Mouse (Mus musculus) liver, embryonic 14.5 days (tissue): ENCODE results near the gene Mtus2. TPM values are rescaled to one million over a fixed set of nuclear protein-coding genes. Genes with fewer than 3 reads are reported as not detected.
A peak's percentile ranks its signal among the peaks of the same experiment; 100 is the strongest.

Experiments used
- ATAC-seq: fragments of 200-750 bp; cut with Nextera tagmentation; 2 replicates; pipeline ENCODE4 v1.8.0; 2017; ENCODE audit warnings: moderate number of reproducible peaks, mild to moderate bottlenecking, moderate library complexity; ENCODE audit not compliant: insufficient read depth
- DNase-seq, 3 experiments: peaks; one replicate each; pipeline ENCODE4 v3.0.0-alpha.2; 2012 to 2013; ENCODE audit warnings: low read depth in 3 of 3, low spot score in 3 of 3
- H3K27ac ChIP-seq: fragments of 300-500 bp; sonication (generic); 2 replicates; pipeline ENCODE4 v1.5.1; 2014; ENCODE audit warnings: moderate library complexity, mild to moderate bottlenecking, control low read depth, inconsistent platforms
- H3K27me3 ChIP-seq: fragments of 300-500 bp; sonication (generic); 2 replicates; pipeline ENCODE4 v1.6.1; 2014; ENCODE audit warnings: mild to moderate bottlenecking, low read length, moderate library complexity; ENCODE audit not compliant: control insufficient read depth, insufficient read depth
- H3K36me3 ChIP-seq: fragments of 300-500 bp; sonication (generic); replicated peaks from 2 replicates; pipeline ENCODE4 v1.6.1; 2014; ENCODE audit warnings: low read depth; ENCODE audit not compliant: control insufficient read depth, insufficient read depth
- H3K4me1 ChIP-seq, 2 experiments: fragments of 200-500 bp in 1 of 2; fragments of 300-500 bp in 1 of 2; sonication (generic) in 1 of 2; replicated peaks; 2 replicates each; pipeline ENCODE4 v1.6.1; 2012 to 2014; ENCODE audit warnings: antibody characterized with exemption in 1 of 2, inconsistent platforms in 1 of 2, low read length in 1 of 2; ENCODE audit not compliant: control insufficient read depth in 2 of 2, insufficient read depth in 2 of 2
- H3K4me2 ChIP-seq: fragments of 300-500 bp; sonication (generic); 2 replicates; pipeline ENCODE4 v1.6.1; 2014; ENCODE audit warnings: low read depth, mild to moderate bottlenecking, control low read depth, moderate library complexity
- H3K4me3 ChIP-seq, 2 experiments: fragments of 200-500 bp in 1 of 2; fragments of 300-500 bp in 1 of 2; sonication (generic) in 1 of 2; 2 replicates each; pipeline ENCODE4 v1.5.1; 2012 to 2014; ENCODE audit warnings: low read depth in 2 of 2, low read length in 2 of 2, mild to moderate bottlenecking in 2 of 2, control low read depth in 1 of 2, inconsistent platforms in 1 of 2, moderate library complexity in 1 of 2; ENCODE audit not compliant: insufficient read depth in 1 of 2
- H3K9ac ChIP-seq: fragments of 300-500 bp; sonication (generic); replicated peaks from 2 replicates; pipeline ENCODE4 v1.6.1; 2014; ENCODE audit warnings: mild to moderate bottlenecking, control low read depth, moderate library complexity
- H3K9me3 ChIP-seq: fragments of 300-500 bp; sonication (generic); 2 replicates; pipeline ENCODE4 v1.6.1; 2016; ENCODE audit warnings: low read length, mixed read lengths; ENCODE audit not compliant: control insufficient read depth
- CTCF ChIP-seq: IDR thresholded peaks from 2 replicates; pipeline ENCODE4 v1.5.1; 2016; ENCODE audit warnings: antibody characterized with exemption, low read depth, control low read depth
- EP300 ChIP-seq: IDR thresholded peaks from 2 replicates; pipeline ENCODE4 v1.6.1; 2016; ENCODE audit warnings: antibody characterized with exemption, low read depth
- WGBS: fragments of 180-500 bp; shearing (Covaris S2); extraction: QIAGEN DNeasy Blood & Tissue Kit; methylation state at CpG from one replicate; pipeline ENCODE4 v1.1.7; 2014; ENCODE audit not compliant: insufficient replicate concordance; 5-methylcytosine and 5-hydroxymethylcytosine counted together
- polyA plus RNA-seq, 2 experiments: library from polyadenylated mRNA; depleted of rRNA in 1 of 2; stranded (reverse) in 1 of 2; unstranded in 1 of 2; fragments of >200 nt; fragmentation: Nextera tagmentation in 1 of 2; extraction: Ambion mirVana in 1 of 2; gene quantifications; 2 replicates each; pipeline versions ENCODE4 v1.2.1 to v1.2.3; 2012 to 2014

Gene Mtus2
- polyA plus RNA-seq, 2 experiments: 0.48 to 0.80 TPM

DNA sequence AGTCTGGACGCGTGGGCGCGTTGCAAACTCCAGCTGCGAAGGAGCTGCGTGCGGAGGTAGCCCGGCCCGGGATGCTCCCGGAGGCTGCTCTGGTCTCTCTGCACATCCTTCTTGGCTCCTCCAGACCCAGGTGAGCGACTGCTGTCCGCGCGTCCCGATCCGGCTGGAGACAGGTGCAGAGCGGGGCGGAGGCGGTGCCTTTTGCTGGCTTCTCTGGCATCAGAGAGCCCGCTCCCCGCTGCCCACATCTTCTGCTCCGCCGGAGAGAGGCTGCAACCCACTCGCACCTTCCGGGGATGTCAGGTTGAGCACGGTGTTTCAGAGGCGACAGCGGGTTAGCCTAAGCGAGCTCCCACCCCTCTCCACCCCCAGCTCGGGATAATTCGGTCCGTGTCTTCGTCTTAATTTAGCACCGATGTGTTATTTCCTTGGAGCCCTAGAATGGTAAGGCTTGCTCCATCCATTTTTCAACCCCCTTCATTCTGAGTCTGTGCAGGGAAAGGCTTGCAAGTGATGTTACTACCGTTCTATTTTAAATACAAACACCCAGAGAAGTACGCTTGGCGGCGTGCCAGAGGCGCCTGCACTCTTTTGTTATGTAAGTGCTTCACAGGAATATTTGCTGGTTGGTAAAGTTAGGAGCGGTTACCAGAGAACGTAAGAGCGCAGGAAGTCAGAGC lies 612 bp downstream of the Mtus2 start:
- ATAC-seq (no peak), DNase-seq (peak in 1 of 3 experiments; percentile 3)
- TF ChIP-seq EP300 (no peak), CTCF (no peak)
- 3% methylated on average over 42 of the region's 42 CpGs for WGBS
- no peaks in the 10 kb centered on the region for H3K36me3 ChIP-seq
- H3K9me3 ChIP-seq: no peaks in the 10 kb centered on the region
- no peak overlapping the region for H3K27ac ChIP-seq
- H3K27me3 ChIP-seq: peaks cover 30% of the 10 kb centered on the region
- H3K4me1 ChIP-seq: no peaks in the 10 kb centered on the region
- H3K4me3 ChIP-seq: peak overlapping the region in 1 of 2 experiments; percentile 29; a peak in 2 of 4 replicates
- no peak overlapping the region for H3K9ac ChIP-seq
- peak overlapping the region; percentile 42 for H3K4me2 ChIP-seq

DNA sequence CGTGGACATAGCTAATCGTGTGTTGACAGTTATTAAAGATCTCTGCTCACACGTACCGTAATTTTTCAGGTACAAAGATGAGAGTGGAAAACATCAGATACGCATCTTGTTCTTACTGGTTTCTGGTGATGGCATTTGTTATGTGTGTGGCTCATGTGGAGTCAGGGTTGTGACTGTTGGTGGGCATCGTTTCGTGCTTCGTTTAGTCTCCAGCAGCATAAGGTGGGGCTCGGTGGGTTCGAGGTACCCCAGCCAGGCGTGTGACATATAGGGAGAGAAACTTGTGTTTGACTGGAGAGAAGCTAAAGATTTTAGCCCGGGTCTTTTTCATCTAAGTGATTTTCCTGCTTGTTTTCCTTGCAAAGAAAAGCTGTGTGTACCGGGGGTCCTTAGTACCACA lies 1.4 kb downstream of the Mtus2 start:
- 34% methylated on average over 13 of the region's 13 CpGs for WGBS
- no peak overlapping the region for H3K9ac ChIP-seq
- H3K9me3 ChIP-seq: no peaks in the 10 kb centered on the region
- H3K4me2 ChIP-seq: no peak overlapping the region
- peaks cover 30% of the 10 kb centered on the region for H3K27me3 ChIP-seq
- H3K4me3 ChIP-seq: no peak overlapping the region
- DNase-seq (no peak), ATAC-seq (no peak)
- no peak overlapping the region for H3K27ac ChIP-seq
- H3K4me1 ChIP-seq: no peaks in the 10 kb centered on the region
- TF ChIP-seq CTCF: no peak
- TF ChIP-seq EP300: no peak
- H3K36me3 ChIP-seq: no peaks in the 10 kb centered on the region

DNA sequence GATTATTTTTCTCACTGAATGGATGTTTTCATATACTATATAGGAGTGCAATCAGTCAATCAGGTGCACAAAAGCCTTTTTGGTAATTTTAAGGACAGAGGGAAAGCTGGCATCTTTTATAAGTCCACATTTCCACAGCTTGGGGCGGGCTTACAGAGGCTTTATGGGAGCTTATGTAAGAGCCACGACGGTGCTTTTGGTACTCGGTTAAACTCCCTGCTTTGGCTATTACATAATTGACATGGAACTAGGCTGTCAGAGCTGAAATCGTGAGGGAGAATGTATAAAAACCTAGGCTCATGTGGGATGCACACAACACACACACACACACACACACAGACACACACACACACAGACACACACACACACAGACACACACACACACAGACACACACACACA lies 2.0 kb downstream of the Mtus2 start:
- Histone ChIP-seq H3K36me3 (no peaks in the 10 kb centered on the region), H3K27ac (no peak overlapping the region), H3K4me3 (no peak overlapping the region), H3K4me2 (no peak overlapping the region), H3K9ac (no peak overlapping the region), H3K27me3 (peaks cover 30% of the 10 kb centered on the region), H3K9me3 (no peaks in the 10 kb centered on the region), H3K4me1 (no peaks in the 10 kb centered on the region)
- DNase-seq: no peak
- no peak for TF ChIP-seq EP300
- TF ChIP-seq CTCF: no peak
- 30% methylated on average over 5 of the region's 5 CpGs for WGBS
- no peak for ATAC-seq

DNA sequence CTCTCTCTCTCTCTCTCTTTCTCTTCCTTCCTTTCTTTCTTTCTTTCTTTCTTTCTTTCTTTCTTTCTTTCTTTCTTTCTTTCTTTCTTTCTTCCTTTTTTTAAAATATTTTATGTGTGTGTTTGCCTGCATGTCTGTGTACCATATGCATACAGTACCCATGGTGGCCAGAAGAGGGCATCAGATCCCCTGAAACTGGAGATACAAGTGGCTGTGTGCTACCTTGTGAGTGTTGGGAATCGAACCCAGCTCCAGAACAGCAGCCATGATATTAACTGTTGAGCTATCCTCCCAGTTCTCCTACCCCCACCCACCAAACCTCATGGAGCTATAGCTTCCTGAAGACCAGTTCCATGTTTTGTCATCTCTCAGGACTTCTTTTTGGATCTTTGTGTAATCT lies 3.7 kb downstream of the Mtus2 start:
- Histone ChIP-seq H3K4me1 (no peaks in the 10 kb centered on the region), H3K4me2 (no peak overlapping the region), H3K9me3 (no peaks in the 10 kb centered on the region), H3K9ac (no peak overlapping the region), H3K4me3 (no peak overlapping the region), H3K27ac (no peak overlapping the region), H3K27me3 (peaks cover 30% of the 10 kb centered on the region), H3K36me3 (no peaks in the 10 kb centered on the region)
- ATAC-seq: no peak
- 41% methylated on average over 1 of the region's 1 CpGs for WGBS
- TF ChIP-seq CTCF: peak; percentile 49
- TF ChIP-seq EP300: no peak
- no peak for DNase-seq

DNA sequence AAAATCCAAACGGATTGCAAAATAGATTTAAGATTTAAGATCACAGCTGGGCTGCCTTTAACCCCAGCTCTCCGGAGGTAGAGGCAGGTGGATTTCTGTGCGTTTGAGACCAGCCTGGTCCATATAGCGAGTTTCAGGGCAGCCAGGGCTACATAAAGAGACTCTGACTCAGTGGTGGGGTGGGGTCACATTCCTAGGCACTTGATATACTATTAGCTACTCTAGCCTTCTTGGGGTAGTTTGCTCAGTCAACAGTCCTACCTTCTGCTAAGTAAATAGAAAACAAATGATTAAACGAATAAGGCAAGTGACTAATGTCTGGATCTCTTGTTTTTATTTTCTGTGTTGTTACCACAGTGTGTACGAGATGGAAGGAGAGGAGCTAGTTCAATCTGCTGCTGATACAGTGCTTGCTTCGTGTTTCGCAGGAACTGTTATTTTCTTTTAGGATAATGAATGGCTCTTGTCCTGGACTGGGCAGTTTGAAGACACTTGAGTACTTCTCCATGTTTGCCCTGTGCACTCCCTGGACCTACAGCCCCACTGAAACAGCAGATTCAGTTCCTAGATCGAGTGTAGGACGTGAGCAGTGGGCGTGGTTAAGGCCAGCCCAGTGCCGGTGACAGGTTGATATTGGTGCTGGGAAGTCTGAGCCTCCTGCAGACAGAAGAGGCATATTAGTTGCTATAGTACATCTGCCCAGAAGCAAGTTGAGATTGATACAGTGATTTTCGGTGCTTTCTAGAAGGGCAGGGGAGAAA lies 6.9 kb downstream of the Mtus2 start:
- Histone ChIP-seq H3K4me3 (no peak overlapping the region), H3K4me2 (no peak overlapping the region)
- no peak for DNase-seq

More for the DNA sequence above, 6.9 kb downstream of the Mtus2 start:
- no peak overlapping the region for H3K9ac ChIP-seq
- no peaks in the 10 kb centered on the region for H3K9me3 ChIP-seq
- WGBS: 50% methylated on average over 13 of the region's 13 CpGs
- H3K36me3 ChIP-seq: no peaks in the 10 kb centered on the region
- H3K27ac ChIP-seq: no peak overlapping the region
- ATAC-seq: no peak
- no peak for TF ChIP-seq CTCF
- TF ChIP-seq EP300: no peak
- no peaks in the 10 kb centered on the region for H3K27me3 ChIP-seq
- no peaks in the 10 kb centered on the region for H3K4me1 ChIP-seq
